Mouse (Mus musculus) forelimb bud, embryonic 11.5 days (tissue): ENCODE measurements around the gene Cypt12.

ENCODE experiments used
- DNase-seq: peaks from one replicate; pipeline ENCODE4 v3.0.0-alpha.2; 2012; ENCODE audit warnings: low read depth, low spot score

Cypt12 gene

DNA sequence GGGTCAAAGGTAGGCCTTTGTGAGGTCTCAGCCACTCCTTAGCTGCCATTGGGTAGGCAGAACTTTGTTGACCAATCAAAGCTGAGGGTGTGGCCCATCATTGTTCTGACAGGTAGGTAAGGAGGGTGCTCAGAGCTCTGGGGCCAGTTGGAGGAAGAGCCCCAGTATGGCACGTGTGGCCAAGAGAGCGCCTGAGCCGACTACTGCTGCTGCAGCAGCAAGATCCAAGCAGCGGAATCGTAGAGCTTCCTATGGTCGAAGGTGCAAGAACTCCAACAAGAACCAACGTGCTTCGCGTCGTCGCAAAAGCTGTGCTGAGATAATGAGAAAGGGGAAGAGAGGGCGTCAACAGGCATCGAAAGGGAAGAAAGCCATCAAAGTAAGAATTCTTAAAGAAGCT, at the start of gene Cypt12:
Gene Cypt12 (plus strand): TSS at position 112 of the 400 bp plus-strand sequence.
- DNase-seq: no peak

GRCm38 (mm10) chr3:17913796-17914195, 34.4 kb upstream of the Cypt12 start:
- no peak for DNase-seq

- no peak for DNase-seq
These were observed 8.0 kb upstream of the Cypt12 start for GRCm38 (mm10) chr3:17940206-17940605.
